Mouse (Mus musculus) lung, postnatal 0 days (tissue): Measurements from ENCODE around the gene Sf3a3.

ENCODE experiments used
- CTCF ChIP-seq: IDR thresholded peaks from 2 replicates; pipeline ENCODE4 v1.5.1; 2016; ENCODE audit warnings: antibody characterized with exemption, mild to moderate bottlenecking
- EP300 ChIP-seq: IDR thresholded peaks from 2 replicates; pipeline ENCODE4 v1.6.1; 2016; ENCODE audit warnings: antibody characterized with exemption, mild to moderate bottlenecking, control low read depth

DNA sequence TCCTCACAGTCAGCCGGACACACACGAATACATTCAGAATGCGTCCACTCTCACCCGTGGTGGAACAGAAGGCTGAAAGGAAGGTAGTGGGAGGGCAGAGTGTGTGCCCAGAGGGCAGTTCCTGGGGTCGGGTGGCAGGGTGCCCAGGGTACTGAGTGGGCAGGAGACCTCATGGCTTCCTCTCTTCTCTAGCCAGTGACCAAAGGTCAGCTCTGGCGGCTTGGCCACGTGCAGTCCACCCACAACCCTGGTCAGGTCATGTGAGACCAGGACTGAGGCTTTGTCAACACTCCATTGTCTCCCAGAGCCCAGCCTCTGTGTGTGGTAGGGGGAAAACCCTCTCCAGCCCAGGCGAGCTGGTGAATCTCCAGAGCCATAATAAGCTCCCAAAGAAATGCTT, 44.3 kb upstream of the Sf3a3 start:
- TF ChIP-seq CTCF (no peak), EP300 (no peak)
